Comparison of ENCODE assay signal across 19 mouse cellular contexts in the genomic region with DNA sequence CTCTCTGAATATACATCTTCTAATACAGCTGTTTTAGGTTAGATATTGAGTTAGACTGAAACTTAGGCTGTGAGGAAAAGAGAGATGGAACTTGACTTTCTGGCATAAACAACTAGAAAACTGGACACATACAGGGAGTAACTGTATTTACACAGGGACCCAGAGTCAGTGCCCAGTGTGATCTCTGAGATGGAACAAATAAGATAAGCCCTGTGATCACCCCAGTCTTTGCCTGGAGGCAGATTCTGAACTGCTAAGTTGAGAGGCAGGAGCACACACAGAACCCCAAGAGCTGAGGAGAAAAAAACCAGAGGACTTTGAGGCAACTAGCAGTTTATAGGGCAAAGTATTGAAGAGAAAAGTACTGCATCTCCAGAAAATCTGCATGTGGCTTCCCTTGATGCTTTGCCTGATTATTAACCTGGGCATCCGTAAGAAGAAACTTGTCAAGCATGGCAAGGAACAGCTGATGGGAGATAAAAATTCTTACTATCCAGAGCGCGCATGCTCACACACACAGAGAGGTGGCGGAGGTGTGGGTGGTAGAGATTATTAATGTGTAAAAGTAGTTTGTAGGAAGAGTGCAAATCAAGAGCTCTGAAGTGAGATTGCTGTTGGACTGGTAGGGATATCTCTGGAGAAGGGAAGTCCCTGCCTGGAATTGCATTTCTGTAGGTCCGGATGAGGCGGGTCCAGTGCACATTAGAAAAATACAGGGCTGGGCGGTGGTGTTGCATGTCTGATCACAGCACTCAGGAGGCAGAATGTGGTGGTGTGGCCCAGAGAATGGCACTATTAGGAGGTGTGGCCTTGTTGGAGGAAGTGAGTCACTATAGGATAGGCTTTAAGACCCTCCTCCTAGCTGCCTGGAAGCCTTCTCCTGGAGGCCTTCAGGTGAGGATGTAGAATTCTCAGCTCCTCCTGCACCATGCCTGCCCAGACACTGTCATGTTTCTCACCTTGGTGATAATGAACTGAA. TPM values are rescaled to one million over a fixed set of nuclear protein-coding genes. Genes with fewer than 3 reads are reported as not detected.
DNase-seq lines count a peak whose midpoint lies in the region; ATAC-seq lines count a peak whose summit lies in the region.
"Had no signal": no experiment of that assay in that cellular context is flagged by ENCODE, and none has a peak within 500 bp of the region (broad histone marks: within the 10 kb centered on the region; RNA-seq: fewer than 3 reads in every experiment).

No protein-coding gene starts in this region.

- ATAC-seq in megakaryocyte progenitor cell, adult 5-6 weeks (replicated peaks; ENCODE audit: poor library complexity): peak; percentile 36
- ATAC-seq: CD4-positive, CD25-positive, alpha-beta regulatory T cell, adult 4 months; forebrain, embryonic 13.5 days had no signal

- peak; percentile 81 for DNase-seq in ZHBTc4 (ENCODE audit: low read depth, low spot score)
- DNase-seq in kidney, adult 9 months: peak; percentile 79
- DNase-seq in kidney, postnatal 36 days: peak; percentile 44 to 68
- no peak for DNase-seq in gastrocnemius, postnatal 10 days
- DNase-seq in urinary bladder, adult 2 months (ENCODE audit: low spot score): no peak
- no peak for DNase-seq in ovary, adult 18-20 months (ENCODE audit: low spot score)
- DNase-seq: adrenal gland, adult 8-10 months; cerebellum, adult 11 months; cerebellum, postnatal 25 days; midbrain, embryonic 14.5 days had no signal

RNA-seq across cellular contexts. Expression of a gene that starts 33.2 kb away (rescaled TPM):
- 60.7 and 77.0 TPM in 2 replicates for total RNA-seq in megakaryocyte progenitor cell, adult 5-6 weeks (2015)
- total RNA-seq in megakaryocyte progenitor cell, adult 5-6 weeks (2017): 66.6 and 76.2 TPM in 2 replicates
- total RNA-seq in gastrocnemius, postnatal 10 days (2021): 10 to 100 TPM; 21.0 to 25.7 TPM
- polyA plus RNA-seq in urinary bladder, adult 2 months (2012; rRNA removed): 26.2 and 29.4 TPM in 2 replicates

RNA-seq across cellular contexts. Expression of a gene that starts 33.5 kb away (rescaled TPM):
- 0.29 TPM in 1 of 2 replicates, not detected in the other for total RNA-seq in megakaryocyte progenitor cell, adult 5-6 weeks (2015)
- total RNA-seq in megakaryocyte progenitor cell, adult 5-6 weeks (2017): 0.88 TPM in 1 of 2 replicates, not detected in the other
- not detected for total RNA-seq in gastrocnemius, postnatal 10 days (2021)
- not detected in 2 replicates for polyA plus RNA-seq in urinary bladder, adult 2 months (2012; rRNA removed)
- total RNA-seq: adrenal gland, adult 8-10 months; gastrocnemius, postnatal 4 days; heart, postnatal 25 days had no signal
- polyA plus RNA-seq: brain, embryonic 14.5 days; CD4-positive, CD25-positive, alpha-beta regulatory T cell, adult 4 months; forebrain, embryonic 13.5 days; large intestine, adult 2 months; lung, embryonic 15.5 days; midbrain, embryonic 14.5 days; spleen, adult 2 months had no signal

Comparison
In these comparisons a context has a peak if more than half of its experiments do, and no peak if none do; other contexts are left out.
1. DNase-seq: peak in ZHBTc4 (single experiment), kidney, adult 9 months (single experiment) and kidney, postnatal 36 days (2 of 2); none in gastrocnemius, postnatal 10 days (single experiment), urinary bladder, adult 2 months (single experiment) and ovary, adult 18-20 months (single experiment).